Mouse (Mus musculus) neural tube, embryonic 11.5 days (tissue): ENCODE data around the gene Calhm1. TPM values are rescaled to one million over a fixed set of nuclear protein-coding genes. Genes with fewer than 3 reads are reported as not detected.

Source experiments
- polyA plus RNA-seq: library from polyadenylated mRNA; unstranded; fragments of >200 nt; fragmentation: Nextera tagmentation; extraction: Ambion mirVana; gene quantifications from 2 replicates; pipeline ENCODE4 v1.2.1, GENCODE M21; 2014

The Calhm1 gene
- polyA plus RNA-seq, 1 experiment from 2014 or later = not detected

Other genes starting within 250 kb of the Calhm1 start
- gene Ina, start 129.6 kb downstream of the Calhm1 start, polyA plus RNA-seq = 276 and 332 TPM in 2 replicates
- 68.3 and 71.7 TPM in 2 replicates for gene Nt5c2, start 129.1 kb downstream of the Calhm1 start, polyA plus RNA-seq
- 31.0 and 33.5 TPM in 2 replicates for gene Pcgf6, start 93.3 kb downstream of the Calhm1 start, polyA plus RNA-seq
- 10.3 and 12.8 TPM in 2 replicates for gene Taf5, start 76.5 kb downstream of the Calhm1 start, polyA plus RNA-seq
- gene Usmg5, start 53.6 kb downstream of the Calhm1 start, polyA plus RNA-seq = 1,081 and 1,145 TPM in 2 replicates
- 9.8 and 11.0 TPM in 2 replicates for gene Pdcd11, start 53.5 kb downstream of the Calhm1 start, polyA plus RNA-seq
- gene Calhm2, start 6.0 kb downstream of the Calhm1 start, polyA plus RNA-seq = 0.69 TPM in 2 replicates
- gene Calhm3, start 13.5 kb upstream of the Calhm1 start, polyA plus RNA-seq = not detected in 2 replicates
- 4.7 and 5.0 TPM in 2 replicates for gene Neurl1a, start 34.6 kb upstream of the Calhm1 start, polyA plus RNA-seq